Mouse (Mus musculus): ENCODE measurements around the gene Gtf2h1. TPM values are rescaled to one million over a fixed set of nuclear protein-coding genes. Genes with fewer than 3 reads are reported as not detected.
"Not testable (repeated sequence)": the region's sequence is repeated elsewhere in the genome, so short reads cannot be mapped to it uniquely, and the experiment has no call there.

Gene Gtf2h1
- polyA plus RNA-seq, 1 experiment from 2014 or later: 48.5 TPM

DNA sequence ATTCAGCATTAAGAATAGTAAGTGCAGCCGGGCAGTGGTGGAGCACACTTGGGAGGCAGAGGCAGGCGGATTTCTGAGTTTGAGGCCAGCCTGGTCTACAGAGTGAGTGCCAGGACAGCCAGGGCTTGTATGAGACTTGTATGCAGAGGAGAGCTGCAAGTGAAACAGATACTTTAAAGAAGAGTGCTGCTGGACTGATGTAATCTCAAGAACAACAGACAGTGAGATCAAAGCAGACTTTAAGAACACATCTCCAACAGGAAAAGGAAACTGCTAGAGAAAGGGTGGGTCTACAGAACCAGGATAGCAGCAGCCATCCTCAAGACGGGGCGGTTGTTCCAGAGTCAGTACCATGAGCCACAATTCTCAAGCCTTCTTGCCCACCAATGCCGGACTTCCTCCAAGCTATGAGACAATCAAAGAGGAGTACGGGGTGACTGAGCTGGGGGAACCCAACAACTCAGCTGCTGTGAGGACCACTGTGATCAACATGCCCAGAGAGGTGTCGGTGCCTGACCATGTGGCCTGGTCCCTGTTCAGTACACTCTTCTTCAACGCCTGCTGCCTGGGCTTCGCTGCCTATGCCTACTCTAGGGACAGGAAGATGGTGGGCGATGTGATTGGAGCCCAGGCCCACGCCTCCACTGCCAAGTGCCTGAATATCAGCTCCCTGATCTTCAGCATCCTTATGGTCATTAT is 36.4 kb downstream of the Gtf2h1 start:
- H3K36me3 ChIP-seq; H3K4me1 ChIP-seq; H3K9me3 ChIP-seq (replicated peaks); H3K4me2 ChIP-seq (replicated peaks); H3K27me3 ChIP-seq; H3K4me3 ChIP-seq (replicated peaks); H3K27ac ChIP-seq (replicated peaks); ATAC-seq (ENCODE audit: insufficient number of reproducible peaks, low FRiP score, low TSS enrichment, low read depth); H3K9ac ChIP-seq: not testable (repeated sequence)
- WGBS: 90% methylated on average over 11 of the region's 11 CpGs

DNA sequence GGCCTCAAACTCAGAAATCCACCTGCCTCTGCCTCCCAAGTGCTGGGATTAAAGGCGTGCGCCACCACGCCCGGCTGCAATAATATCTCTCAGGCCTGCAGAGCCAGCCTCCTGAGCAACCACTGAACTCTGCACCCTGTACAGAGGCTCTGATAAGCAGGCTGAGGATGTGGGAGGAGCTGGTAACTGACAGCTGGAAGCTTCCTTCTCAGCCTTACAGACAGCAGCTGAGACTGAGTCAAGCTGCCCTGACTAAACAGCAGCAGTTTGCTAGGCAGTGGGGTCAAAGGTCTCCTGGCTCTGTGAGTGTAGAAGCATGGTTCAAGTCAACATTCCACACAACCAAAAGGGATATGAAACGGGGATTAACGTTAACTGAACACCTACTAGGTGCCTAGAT is 37.4 kb downstream of the Gtf2h1 start:
- Histone ChIP-seq H3K4me1 (peaks cover 7% of the 10 kb centered on the region), H3K4me3 (replicated peaks) (no peak overlapping the region), H3K27ac (replicated peaks) (no peak overlapping the region), H3K27me3 (no peaks in the 10 kb centered on the region), H3K4me2 (replicated peaks) (no peak overlapping the region), H3K9me3 (replicated peaks) (no peaks in the 10 kb centered on the region), H3K9ac (no peak overlapping the region), H3K36me3 (no peaks in the 10 kb centered on the region)
- whole genome bisulfite sequencing: 69% methylated on average over 6 of the region's 6 CpGs
- 0 out of 2 replicates have a peak, but pooled peaks have one; percentile 45 for ATAC-seq (ENCODE audit: insufficient number of reproducible peaks, low FRiP score, low TSS enrichment, low read depth)

DNA sequence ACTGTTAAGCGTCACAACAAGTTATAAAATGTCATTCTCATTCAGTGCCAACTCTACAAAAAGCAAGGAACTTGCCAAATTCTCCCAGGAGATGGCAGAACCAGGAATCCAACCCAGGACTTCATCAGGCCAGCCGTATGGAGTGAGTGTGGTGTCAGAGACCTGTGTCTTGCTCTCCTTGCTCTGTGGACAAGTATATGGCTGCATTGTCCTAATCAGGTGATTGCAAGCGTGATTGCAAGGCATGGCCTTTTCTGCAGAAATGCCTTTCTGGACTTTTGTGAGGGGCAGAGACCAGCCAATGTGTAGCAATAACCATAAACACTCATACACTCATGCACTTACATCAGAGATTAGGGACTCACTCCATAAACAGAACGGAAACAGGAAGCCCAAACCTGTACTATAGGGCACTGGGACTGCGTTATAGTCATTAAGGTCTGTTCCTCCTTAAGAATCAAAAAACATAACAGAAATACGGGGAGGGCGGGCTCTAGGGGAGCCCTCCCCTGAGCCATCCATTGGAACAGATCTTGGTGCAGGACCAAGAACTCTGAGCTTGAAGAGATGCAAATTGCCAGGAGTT is 37.9 kb downstream of the Gtf2h1 start:
- H3K27ac ChIP-seq (replicated peaks): no peak overlapping the region
- no peak overlapping the region for H3K4me3 ChIP-seq (replicated peaks)
- peaks cover 12% of the 10 kb centered on the region for H3K4me1 ChIP-seq
- no peaks in the 10 kb centered on the region for H3K27me3 ChIP-seq
- H3K9me3 ChIP-seq (replicated peaks): no peaks in the 10 kb centered on the region
- H3K4me2 ChIP-seq (replicated peaks): no peak overlapping the region
- H3K36me3 ChIP-seq: no peaks in the 10 kb centered on the region
- WGBS: 82% methylated on average over 7 of the region's 7 CpGs
- no peak overlapping the region for H3K9ac ChIP-seq
- ATAC-seq (ENCODE audit: insufficient number of reproducible peaks, low FRiP score, low TSS enrichment, low read depth): no peak

DNA sequence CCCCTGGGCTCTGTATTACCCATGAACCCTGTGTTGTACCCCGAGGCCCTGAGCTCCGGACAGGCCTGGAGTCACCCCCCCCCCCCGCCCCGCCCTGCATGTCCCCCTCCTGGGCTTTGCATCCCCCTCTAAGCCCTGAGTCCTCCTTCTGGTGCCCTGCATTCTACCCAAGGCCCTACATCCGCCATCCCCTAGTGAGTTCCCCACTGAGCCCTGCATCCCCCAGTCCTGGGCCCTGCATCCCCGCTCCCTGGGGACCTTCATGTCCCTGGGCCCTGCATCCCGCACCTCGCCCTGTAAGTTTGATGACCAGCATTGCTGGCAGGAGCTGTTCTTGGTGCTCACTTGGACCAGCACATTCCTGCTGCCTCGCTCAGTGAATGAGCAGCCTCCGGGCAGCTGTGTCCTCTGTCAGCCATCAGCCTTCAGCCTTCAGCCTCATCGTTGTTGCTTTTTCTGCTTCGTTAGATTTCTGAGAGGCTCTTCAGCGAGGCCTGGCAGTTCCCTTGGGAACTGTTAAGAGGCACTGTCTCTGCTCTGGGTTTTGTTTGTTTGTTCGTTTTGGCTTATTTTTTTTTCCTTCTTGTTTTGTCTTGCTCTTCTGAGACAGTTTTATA is 39.2 kb downstream of the Gtf2h1 start:
- H3K27ac ChIP-seq (replicated peaks): no peak overlapping the region
- no peaks in the 10 kb centered on the region for H3K9me3 ChIP-seq (replicated peaks)
- no peak for ATAC-seq (ENCODE audit: insufficient number of reproducible peaks, low FRiP score, low TSS enrichment, low read depth)
- H3K36me3 ChIP-seq: no peaks in the 10 kb centered on the region
- 30% methylated on average over 14 of the region's 14 CpGs for WGBS
- no peak overlapping the region for H3K4me3 ChIP-seq (replicated peaks)
- no peaks in the 10 kb centered on the region for H3K27me3 ChIP-seq
- peaks cover 21% of the 10 kb centered on the region for H3K4me1 ChIP-seq
- no peak overlapping the region for H3K9ac ChIP-seq
- H3K4me2 ChIP-seq (replicated peaks): no peak overlapping the region

DNA sequence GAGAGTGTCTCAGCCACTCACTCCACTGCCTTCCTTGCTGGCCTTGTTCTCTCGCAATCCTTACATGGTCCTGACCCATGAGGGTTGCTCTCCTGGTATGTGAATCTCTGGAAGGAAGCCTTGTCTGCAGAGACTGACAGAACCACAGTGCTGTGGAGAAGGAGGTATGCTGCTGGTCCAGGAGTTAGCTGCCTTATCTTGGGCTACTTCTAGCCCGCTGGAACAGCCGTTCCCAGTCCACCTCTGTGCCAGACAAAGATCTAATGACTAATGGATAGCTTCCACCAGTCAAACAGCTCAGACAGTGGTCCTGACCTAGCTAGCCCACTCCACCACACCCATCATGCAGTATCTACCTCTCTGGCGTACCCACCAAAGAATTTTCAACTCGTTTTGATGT is 40.5 kb downstream of the Gtf2h1 start:
- Histone ChIP-seq H3K4me2 (replicated peaks) (no peak overlapping the region), H3K9me3 (replicated peaks) (no peaks in the 10 kb centered on the region), H3K27me3 (no peaks in the 10 kb centered on the region), H3K9ac (no peak overlapping the region), H3K4me1 (peaks cover 24% of the 10 kb centered on the region), H3K27ac (replicated peaks) (no peak overlapping the region), H3K4me3 (replicated peaks) (no peak overlapping the region), H3K36me3 (no peaks in the 10 kb centered on the region)
- no peak for ATAC-seq (ENCODE audit: insufficient number of reproducible peaks, low FRiP score, low TSS enrichment, low read depth)
- WGBS: 86% methylated on average over 5 of the region's 5 CpGs

DNA sequence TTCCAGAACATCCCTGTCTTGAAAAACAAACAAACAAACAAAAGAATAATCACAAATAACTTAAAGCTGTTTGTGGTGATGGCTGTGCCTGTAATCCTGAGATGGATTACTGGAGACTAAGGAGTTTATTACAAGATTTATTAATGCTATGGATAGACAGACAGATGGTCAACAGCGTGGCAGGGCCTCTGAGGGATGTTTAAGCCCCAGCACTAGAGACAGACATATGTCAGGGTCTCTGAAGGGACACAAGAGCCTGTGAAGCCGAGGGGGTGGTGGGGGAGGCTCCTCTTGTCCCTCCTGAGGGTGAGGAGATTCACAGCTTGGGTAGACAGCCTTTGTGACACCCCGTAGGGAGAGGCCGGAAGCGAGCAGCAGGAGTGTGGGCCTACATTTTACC is 41.2 kb downstream of the Gtf2h1 start:
- Histone ChIP-seq H3K9ac (no peak overlapping the region), H3K27me3 (no peaks in the 10 kb centered on the region), H3K36me3 (no peaks in the 10 kb centered on the region), H3K4me1 (peaks cover 24% of the 10 kb centered on the region), H3K27ac (replicated peaks) (no peak overlapping the region), H3K4me2 (replicated peaks) (no peak overlapping the region), H3K9me3 (replicated peaks) (no peaks in the 10 kb centered on the region), H3K4me3 (replicated peaks) (no peak overlapping the region)
- no peak for ATAC-seq (ENCODE audit: insufficient number of reproducible peaks, low FRiP score, low TSS enrichment, low read depth)
- 54% methylated on average over 5 of the region's 5 CpGs for WGBS

DNA sequence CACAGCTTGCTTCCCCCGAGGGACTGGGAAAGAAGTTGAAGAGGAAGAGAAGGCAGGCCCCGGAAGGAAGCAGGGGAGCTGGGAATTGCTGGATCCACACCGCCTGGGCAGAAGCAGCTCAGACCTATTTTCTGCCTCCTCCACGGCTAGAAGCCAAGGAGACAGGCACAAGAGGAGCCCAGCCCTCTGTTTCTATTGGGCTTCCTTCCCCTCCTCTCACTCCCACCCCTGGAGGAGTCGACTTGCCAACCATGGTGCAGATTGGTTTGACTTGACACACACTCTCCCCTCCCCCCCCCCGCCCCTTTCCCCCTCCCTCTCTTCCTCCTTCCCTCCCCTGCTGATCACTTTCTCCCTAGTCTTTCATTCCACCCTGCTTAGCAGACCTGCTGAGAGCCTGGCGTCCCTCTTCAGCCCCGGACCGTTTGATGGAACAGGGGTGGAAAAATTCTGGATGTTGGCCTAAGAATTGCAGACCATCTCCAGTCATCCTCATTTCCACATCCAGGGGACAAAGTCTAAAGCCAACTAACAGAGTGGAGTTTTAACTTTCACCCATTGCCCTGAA is 42.3 kb downstream of the Gtf2h1 start:
- H3K4me2 ChIP-seq (replicated peaks): peak overlapping the region; percentile 32
- under 1% methylated on average over 9 of the region's 9 CpGs for WGBS
- no peak overlapping the region for H3K9ac ChIP-seq
- H3K27me3 ChIP-seq: no peaks in the 10 kb centered on the region
- peak; percentile 78 for ATAC-seq (ENCODE audit: insufficient number of reproducible peaks, low FRiP score, low TSS enrichment, low read depth)
- H3K4me1 ChIP-seq: peaks cover 24% of the 10 kb centered on the region
- H3K27ac ChIP-seq (replicated peaks): peak overlapping the region; percentile 91
- H3K36me3 ChIP-seq: no peaks in the 10 kb centered on the region
- H3K4me3 ChIP-seq (replicated peaks): peak overlapping the region; percentile 13; the same call in 1 of the 2 replicates
- no peaks in the 10 kb centered on the region for H3K9me3 ChIP-seq (replicated peaks)

DNA sequence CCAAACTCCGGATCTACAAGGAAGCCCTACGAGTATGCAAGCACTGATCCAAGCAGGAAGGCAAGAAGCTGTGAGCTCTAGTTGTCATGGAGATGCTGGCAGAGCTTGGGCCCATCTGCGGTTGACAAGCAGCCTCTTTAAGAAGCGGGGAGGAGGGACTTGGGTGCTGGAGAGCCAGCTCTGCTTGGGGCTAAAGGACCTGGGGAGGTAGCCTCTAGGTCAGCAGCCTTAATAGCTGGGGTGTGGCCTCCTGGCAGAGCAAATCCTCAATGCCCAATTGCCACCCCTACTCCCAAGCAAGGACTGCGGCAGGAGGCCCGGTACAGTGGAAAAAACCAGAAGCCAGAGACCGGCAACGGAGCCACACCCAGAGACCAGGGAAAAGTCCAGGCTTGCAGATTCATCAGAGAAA is 43.0 kb downstream of the Gtf2h1 start:
- H3K4me3 ChIP-seq (replicated peaks): peak overlapping the region; percentile 1
- H3K4me2 ChIP-seq (replicated peaks): peak overlapping the region; percentile 32
- H3K4me1 ChIP-seq: peaks cover 24% of the 10 kb centered on the region
- 4% methylated on average over 8 of the region's 8 CpGs for WGBS
- ATAC-seq (ENCODE audit: insufficient number of reproducible peaks, low FRiP score, low TSS enrichment, low read depth): peak; percentile 75
- no peaks in the 10 kb centered on the region for H3K27me3 ChIP-seq
- H3K27ac ChIP-seq (replicated peaks): peak overlapping the region; percentile 91
- no peak overlapping the region for H3K9ac ChIP-seq
- H3K9me3 ChIP-seq (replicated peaks): no peaks in the 10 kb centered on the region
- no peaks in the 10 kb centered on the region for H3K36me3 ChIP-seq

DNA sequence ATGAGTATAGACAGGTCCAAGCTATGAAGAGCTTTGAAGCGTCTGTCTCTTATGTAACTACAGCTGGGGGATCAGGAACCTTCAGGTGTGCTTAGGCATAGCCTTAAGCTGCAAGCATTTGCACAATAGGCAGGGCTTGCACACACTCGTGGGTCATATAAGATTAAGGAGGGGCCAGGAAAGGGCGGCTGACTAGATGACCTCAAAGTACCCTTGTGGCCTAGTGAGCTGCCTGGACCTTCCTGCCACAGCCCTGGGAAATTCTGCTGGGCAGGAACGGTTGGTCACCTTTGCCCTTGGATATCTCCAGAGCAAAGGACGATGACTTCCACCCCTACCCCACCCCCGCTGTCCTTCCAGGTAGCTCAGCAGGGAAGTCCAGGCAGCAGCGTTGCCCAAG is 43.5 kb downstream of the Gtf2h1 start:
- H3K4me3 ChIP-seq (replicated peaks): no peak overlapping the region
- H3K27ac ChIP-seq (replicated peaks): peak overlapping the region; percentile 91
- H3K36me3 ChIP-seq: no peaks in the 10 kb centered on the region
- H3K9me3 ChIP-seq (replicated peaks): no peaks in the 10 kb centered on the region
- peak; percentile 26; the same call in 1 of the 2 replicates for ATAC-seq (ENCODE audit: insufficient number of reproducible peaks, low FRiP score, low TSS enrichment, low read depth)
- no peaks in the 10 kb centered on the region for H3K27me3 ChIP-seq
- H3K4me2 ChIP-seq (replicated peaks): peak overlapping the region; percentile 32
- no peak overlapping the region for H3K9ac ChIP-seq
- H3K4me1 ChIP-seq: peaks cover 24% of the 10 kb centered on the region
- 37% methylated on average over 7 of the region's 7 CpGs for WGBS

DNA sequence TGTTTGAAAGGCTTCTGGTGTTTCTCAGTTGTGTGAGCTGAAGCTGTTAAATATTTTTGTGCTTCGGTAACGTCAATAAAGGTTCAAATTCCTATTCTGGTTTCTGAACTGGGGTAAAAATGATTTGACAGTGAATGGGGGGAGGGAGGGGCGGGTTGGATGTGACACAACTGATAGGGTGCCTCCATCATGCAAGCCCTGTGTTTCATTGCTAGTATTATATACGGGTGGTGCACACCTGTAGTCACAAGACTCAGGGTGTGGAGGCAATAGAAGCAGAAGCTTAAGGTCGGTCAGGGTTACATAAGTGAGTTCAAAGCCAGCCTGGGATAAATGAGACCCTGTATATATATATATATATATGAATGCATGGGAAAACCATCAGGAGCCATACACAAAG is 44.0 kb downstream of the Gtf2h1 start:
- Histone ChIP-seq H3K27ac (replicated peaks) (no peak overlapping the region), H3K9ac (no peak overlapping the region)

DNA sequence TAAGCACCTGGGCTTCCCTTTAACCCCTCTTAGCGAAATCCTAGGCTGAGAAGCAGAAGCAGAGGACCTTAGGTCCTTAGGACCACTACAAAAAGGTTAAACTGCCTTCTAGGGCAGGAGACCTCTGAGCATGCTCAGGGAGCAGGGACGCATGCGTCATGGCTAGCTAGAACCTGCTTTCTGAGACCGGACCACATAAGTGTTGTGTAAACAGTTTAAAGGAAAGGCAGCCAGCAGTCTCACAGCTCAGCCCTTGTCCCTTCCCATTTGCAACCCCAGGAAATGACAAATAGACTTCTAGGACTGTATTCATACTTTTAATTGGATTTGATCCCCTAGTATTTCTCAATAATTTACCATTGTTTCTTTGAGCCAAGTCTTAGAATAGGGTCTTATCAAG is 44.4 kb downstream of the Gtf2h1 start:
- Histone ChIP-seq H3K9ac (no peak overlapping the region), H3K36me3 (no peaks in the 10 kb centered on the region), H3K27ac (replicated peaks) (no peak overlapping the region), H3K27me3 (no peaks in the 10 kb centered on the region), H3K4me3 (replicated peaks) (no peak overlapping the region), H3K4me2 (replicated peaks) (no peak overlapping the region), H3K9me3 (replicated peaks) (no peaks in the 10 kb centered on the region), H3K4me1 (peaks cover 31% of the 10 kb centered on the region)
- ATAC-seq (ENCODE audit: insufficient number of reproducible peaks, low FRiP score, low TSS enrichment, low read depth): no peak
- WGBS: 46% methylated on average over 4 of the region's 4 CpGs

More for the DNA sequence above, 44.0 kb downstream of the Gtf2h1 start:
- ATAC-seq (ENCODE audit: insufficient number of reproducible peaks, low FRiP score, low TSS enrichment, low read depth): no peak
- Histone ChIP-seq H3K27me3 (no peaks in the 10 kb centered on the region), H3K36me3 (no peaks in the 10 kb centered on the region), H3K4me3 (replicated peaks) (no peak overlapping the region), H3K4me2 (replicated peaks) (no peak overlapping the region), H3K9me3 (replicated peaks) (no peaks in the 10 kb centered on the region), H3K4me1 (peaks cover 27% of the 10 kb centered on the region)
- 71% methylated on average over 5 of the region's 5 CpGs for WGBS

Measured in embryonic facial prominence, embryonic 15.5 days (tissue).